Mouse (Mus musculus) layer of hippocampus, adult 9-10 months (tissue): Measurements from ENCODE around the gene Jade1.

Source experiments
- DNase-seq: peaks from one replicate; pipeline ENCODE4 v3.0.0; 2022; ENCODE audit warnings: low spot score

Jade1 gene

DNA sequence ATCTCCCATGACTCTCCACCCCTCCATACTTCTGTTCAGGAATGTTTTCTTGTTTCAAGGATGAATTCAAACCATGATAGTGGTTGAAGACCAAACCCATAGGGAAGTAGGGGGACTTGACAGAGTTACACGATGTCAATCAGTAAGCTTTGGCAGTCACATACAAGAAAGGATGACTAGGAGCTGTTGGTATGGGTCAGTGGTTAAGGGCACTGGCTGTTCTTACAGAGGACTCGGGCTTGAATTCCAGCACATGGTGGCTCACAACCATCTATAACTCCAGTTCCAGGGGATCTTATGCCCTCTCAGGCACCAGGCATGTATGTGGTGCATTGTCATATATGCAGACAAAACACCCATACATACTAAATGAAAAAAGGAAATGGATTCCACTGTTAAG lies 21.7 kb downstream of the Jade1 start:
- DNase-seq = no peak

GRCm38 (mm10) chr3:41579873-41580272 lies 24.3 kb downstream of the Jade1 start:
- no peak for DNase-seq

GRCm38 (mm10) chr3:41580401-41581323 lies 25.1 kb downstream of the Jade1 start:
- DNase-seq = no peak

GRCm38 (mm10) chr3:41581436-41581835 lies 25.9 kb downstream of the Jade1 start:
- no peak for DNase-seq

- DNase-seq = no peak
Observed at GRCm38 (mm10) chr3:41582256-41582655, 26.7 kb downstream of the Jade1 start.

DNA sequence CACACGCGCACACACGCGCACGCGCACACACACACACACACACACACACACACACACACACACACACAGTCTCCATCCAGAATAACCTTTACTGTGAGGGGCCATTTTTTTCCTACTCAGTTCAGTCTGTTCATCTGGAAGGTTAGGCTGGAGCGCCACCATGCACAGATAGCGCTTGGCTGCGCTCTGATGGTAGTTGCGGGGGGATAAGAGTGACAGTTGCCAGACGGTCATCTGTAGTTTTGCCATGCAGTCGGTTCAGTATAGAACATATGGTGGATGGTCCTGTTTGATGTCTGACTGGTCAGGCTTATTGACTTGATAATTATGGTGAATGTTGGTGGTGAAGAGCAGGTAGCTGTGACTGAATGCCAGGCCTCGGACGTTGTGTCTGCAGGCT lies 27.6 kb downstream of the Jade1 start:
- DNase-seq = no peak

DNA sequence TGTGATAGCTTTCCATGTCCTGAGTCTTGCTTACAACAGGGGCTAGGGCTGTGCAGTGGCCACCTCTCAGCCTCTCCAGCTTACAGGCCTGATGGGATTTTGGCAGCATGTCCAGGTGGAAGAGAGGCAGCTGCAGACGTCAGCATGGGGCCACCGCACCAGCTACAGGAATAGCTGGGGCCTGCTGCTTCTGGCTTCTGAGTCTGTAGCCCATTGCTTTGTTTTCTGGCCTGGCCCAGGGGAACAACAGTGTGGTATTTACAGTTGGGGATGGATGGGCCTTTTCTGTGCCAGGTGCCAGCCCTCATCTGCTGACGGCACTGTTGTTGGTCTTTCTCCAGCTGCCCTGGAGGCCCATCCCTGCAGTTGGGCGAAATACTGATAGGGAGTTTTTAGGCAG lies 28.1 kb downstream of the Jade1 start:
- DNase-seq = no peak

- no peak for DNase-seq
Observed at GRCm38 (mm10) chr3:41585548-41585947, 30.0 kb downstream of the Jade1 start.

DNA sequence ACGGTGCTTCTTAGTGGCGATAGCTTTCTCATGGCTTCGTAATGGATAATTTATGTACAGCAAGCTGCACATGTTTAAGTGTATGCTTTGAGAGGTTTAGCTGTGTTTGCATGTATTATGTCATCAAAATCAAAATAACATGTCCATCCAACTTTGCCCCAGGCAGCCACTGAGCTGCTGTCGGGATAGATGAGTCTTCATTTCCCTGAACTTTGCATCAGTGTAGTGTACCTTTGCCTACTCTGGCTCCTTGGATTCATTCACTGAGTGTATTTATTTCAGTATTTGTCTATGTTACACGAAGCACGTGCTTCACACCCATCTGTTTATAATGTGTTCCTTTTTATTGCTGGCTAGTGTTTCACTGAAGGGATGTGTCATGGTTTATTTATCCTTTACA lies 30.8 kb downstream of the Jade1 start:
- no peak for DNase-seq

GRCm38 (mm10) chr3:41586917-41587316 lies 31.4 kb downstream of the Jade1 start:
- no peak for DNase-seq

DNA sequence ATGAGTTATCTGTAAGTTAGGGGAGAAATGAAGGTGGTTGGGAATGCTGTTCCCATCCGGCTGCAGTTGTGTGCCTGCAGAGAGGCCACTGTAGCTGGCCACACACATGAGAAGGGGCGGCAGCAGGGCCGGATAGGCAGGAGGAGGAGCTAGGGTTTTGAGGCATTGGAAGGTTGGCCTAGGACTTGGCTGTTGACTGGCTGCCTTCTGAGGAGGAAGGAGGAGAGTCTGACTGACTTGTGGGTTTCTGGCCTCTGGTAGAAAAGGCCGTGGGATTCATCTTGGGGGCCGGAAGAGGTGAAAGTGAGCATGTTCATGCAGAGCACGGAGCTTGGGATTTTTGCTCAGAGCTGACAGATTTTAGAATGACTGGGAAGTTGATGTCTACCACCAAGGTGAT lies 32.1 kb downstream of the Jade1 start:
- no peak for DNase-seq

DNA sequence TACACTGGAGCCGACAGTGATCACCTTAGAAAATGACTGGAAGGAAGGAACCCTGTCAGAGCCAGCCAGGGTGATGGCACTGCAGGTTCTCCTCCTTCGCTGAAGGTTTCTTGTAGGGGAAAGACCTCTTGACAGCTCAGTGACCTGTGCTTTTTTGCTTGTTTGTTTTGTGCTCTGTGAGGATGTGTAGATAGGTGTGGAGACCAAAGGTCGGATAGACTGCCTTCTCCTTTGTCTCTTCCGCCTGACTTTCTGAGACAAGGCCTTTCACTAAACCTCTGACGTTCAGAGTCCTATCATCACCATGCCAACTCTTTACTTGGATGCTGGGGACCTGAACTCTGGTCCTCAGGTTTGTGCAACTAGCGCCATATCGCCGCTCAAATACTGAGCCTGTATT lies 33.0 kb downstream of the Jade1 start:
- DNase-seq = no peak

DNA sequence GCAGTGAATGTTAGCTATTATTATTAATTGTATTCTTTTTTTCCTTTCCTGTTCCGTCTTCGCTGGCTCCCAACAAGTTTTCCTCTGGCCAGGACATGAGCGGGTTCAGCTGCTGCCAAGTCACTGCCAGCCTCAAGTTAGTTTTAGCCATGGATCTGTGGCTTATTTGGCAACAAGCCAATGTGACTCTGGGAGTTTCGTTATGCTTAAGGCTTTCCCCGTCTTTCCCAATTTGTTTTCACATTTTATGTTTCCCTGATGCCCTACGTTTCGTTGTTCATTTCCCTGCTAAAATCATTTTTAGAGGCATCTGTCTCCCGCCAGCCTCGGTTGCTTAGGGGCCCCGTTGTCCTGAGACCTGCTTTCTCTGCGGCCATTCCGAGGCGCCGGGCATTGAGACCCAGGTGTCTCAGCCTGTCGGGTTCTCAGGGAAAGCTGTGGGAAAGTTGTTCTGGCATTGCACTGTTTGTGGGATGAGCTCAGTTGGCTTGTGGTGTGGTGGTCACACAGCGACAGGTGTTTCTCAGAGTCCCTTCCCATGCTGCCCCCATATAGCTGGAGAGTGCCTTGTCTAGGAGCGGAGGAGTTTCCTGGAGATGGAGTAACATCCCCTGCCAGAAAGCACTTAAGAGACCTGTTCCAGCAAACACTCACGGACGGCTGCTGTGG lies 33.8 kb downstream of the Jade1 start:
- no peak for DNase-seq

GRCm38 (mm10) chr3:41589988-41590387 lies 34.5 kb downstream of the Jade1 start:
- DNase-seq = no peak

GRCm38 (mm10) chr3:41590695-41591559 lies 35.4 kb downstream of the Jade1 start:
- no peak for DNase-seq

DNA sequence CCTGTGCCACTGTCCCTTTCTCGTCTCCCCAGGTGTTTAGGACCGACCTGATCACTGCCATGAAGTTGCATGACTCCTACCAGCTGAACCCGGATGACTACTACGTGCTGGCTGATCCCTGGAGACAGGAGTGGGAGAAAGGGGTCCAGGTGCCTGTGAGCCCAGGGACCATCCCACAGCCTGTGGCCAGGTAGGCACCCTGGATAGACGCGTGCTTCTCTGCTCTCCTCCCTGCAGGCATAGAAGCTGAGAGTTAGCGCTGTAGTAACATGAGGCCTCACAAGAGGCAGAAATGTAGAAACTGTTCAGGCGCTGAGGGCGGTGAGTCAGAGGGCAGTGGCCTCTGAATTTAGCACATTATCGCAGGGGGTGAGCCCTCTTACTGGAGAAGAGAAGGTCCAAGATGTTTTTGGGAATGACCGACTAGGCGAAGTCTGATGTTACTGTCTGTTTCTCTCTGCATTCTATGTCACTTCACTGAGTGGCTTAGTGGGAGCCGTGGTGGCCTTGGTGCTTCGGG lies 36.2 kb downstream of the Jade1 start:
- DNase-seq = no peak

GRCm38 (mm10) chr3:41592805-41593204 lies 37.3 kb downstream of the Jade1 start:
- no peak for DNase-seq

GRCm38 (mm10) chr3:41594097-41594879 lies 38.8 kb downstream of the Jade1 start:
- no peak for DNase-seq

DNA sequence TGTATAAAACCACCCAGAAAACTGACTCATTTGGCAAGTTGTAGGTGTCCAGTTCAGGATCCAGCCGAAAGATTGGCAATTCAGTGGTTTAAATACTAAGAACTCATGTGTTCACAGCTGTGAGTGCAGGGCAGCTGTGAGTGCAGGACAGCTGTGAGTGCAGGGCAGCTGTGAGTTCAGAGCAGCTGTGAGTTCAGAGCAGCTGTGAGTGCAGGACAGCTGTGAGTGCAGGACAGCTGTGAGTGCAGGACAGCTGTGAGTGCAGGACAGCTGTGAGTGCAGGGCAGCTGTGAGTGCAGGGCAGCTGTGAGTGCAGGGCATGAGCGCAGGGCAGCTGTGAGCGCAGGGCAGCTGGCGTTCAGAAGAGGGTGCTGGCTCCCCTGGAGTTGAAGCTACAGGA lies 39.5 kb downstream of the Jade1 start:
- no peak for DNase-seq

DNA sequence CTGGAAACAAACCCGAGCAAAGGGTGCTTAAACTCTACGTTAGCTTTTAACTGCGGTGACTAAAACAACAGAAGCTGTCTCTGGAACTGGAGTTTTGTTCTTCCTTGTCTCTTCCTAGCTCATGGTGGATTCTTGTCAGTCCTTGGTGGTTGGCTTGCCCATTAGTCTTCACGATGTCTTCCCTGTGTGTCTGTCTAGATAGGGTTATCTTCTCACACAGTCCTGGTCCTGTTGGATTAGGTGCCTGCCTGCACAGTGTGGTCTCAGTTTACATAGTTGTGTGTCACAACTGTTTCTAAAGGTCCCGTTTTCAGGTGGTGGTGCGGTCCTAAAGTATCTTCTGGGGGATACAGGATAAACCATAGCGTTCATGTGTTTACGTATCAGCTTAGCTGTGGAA lies 41.5 kb downstream of the Jade1 start:
- no peak for DNase-seq

DNA sequence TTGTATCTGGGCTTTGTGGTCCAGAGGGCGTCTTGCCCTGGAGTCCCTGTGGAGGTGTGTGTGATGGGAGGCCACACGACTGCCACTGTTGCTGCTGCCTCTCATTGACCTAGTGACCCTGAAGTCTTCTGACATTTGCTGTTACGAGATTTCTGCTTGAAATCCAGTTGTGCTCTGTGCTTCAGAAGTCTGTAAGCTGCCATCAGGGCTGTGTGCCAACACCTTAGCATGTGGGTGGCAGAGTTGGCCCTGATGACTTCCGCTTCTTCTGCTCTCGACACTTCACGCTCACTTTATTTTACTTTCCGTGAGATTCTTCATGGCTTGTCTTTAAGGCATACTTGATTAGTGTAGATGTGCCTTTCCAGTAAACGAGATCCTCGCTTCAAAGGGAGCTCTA lies 42.9 kb downstream of the Jade1 start:
- no peak for DNase-seq

- DNase-seq = no peak
Observed at GRCm38 (mm10) chr3:41599226-41599625, 43.7 kb downstream of the Jade1 start.
